Mouse (Mus musculus): ENCODE data around the gene B3galt6. TPM values are rescaled to one million over a fixed set of nuclear protein-coding genes. Genes with fewer than 3 reads are reported as not detected.

The B3galt6 gene
- polyA plus RNA-seq, 1 experiment, result 6.6 TPM

DNA sequence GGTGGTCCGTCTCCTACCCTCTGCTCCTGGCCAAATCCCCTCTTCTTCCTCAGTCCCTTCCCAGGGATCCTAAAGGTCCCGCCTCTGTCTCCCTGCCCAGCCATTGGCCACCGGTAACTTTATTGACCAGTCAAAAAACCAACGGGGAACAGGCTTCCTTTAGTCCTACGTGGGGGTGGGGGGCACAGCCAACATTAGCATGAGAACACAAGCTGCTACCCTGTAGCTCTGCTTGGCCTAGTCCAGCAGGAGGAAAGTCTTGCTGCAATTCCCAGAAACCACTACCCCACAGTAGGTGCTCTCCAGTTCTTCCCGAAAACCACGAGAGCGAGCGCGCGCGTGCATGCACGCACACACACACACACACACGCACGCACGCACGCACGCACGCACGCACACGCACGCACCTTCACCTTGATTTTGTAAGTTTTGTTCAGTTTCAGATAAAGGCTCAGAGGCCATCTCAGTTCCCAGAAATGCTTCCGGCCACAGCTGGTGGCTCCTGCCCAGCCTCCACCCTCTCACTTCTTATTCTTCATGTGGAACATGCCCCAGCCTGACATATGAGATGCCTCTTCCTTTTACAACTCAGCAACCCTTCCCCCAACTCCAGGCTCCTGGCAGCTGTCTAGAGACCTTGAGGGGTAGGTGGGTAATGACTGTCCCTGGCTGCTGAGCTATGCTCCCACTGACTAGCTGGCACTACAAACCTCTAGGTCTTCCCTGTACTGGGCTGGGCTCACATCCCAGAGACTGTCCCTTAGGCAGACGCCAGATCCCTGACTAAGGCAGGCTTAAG is 39.3 kb upstream of the B3galt6 start:
- Histone ChIP-seq H3K36me3 (ENCODE audit: control insufficient read depth, insufficient read depth) (no peaks in the 10 kb centered on the region), H3K79me3 (ENCODE audit: low read depth) (no peaks in the 10 kb centered on the region), H3ac (ENCODE audit: control insufficient read depth, insufficient read length, low read depth) (peak overlapping the region; percentile 39), H3K4me3 (ENCODE audit: insufficient read depth, poor library complexity, severe bottlenecking) (peak overlapping the region; percentile 30), H3K27me3 (ENCODE audit: control insufficient read depth, insufficient read depth, insufficient read length) (peaks cover 19% of the 10 kb centered on the region), H3K79me2 (ENCODE audit: control insufficient read depth, insufficient read depth) (no peaks in the 10 kb centered on the region)
- TF ChIP-seq CTCF (IDR thresholded peaks at IDR 0.05; ENCODE audit: control insufficient read depth, insufficient read depth, insufficient read length), result no peak
- no peak for TF ChIP-seq USF1 (IDR thresholded peaks at IDR 0.05; ENCODE audit: low read depth)
- no peak for TF ChIP-seq FOSL1 (IDR thresholded peaks at IDR 0.05; ENCODE audit: insufficient read depth, low read length, poor library complexity, severe bottlenecking)
- TF ChIP-seq MYOG (IDR thresholded peaks at IDR 0.05; ENCODE audit: control insufficient read depth, extremely low read depth, insufficient read length), result no peak
- peak; percentile 47 for TF ChIP-seq MYOD1 (IDR thresholded peaks at IDR 0.05; ENCODE audit: control insufficient read depth, insufficient read length, low read depth)

DNA sequence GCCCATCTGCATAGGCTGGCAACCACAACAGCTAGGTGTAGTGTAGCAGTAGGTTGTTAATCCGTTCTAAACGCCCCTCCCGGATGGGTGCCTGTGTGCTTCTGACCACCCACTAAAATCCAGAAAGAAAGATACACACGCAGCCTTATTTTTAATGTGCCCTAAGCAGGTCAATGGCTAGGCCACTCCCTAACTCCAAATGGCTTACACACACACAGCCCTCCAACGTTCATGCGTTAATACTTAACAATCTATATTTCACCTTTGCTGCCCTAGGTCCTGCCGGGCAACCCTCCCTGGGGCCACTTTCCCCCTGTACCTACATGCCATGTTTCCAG is 38.8 kb upstream of the B3galt6 start:
- Histone ChIP-seq H3K36me3 (ENCODE audit: control insufficient read depth, insufficient read depth) (no peaks in the 10 kb centered on the region), H3K27me3 (ENCODE audit: control insufficient read depth, insufficient read depth, insufficient read length) (peaks cover 18% of the 10 kb centered on the region), H3K79me3 (ENCODE audit: low read depth) (no peaks in the 10 kb centered on the region), H3K4me3 (ENCODE audit: insufficient read depth, poor library complexity, severe bottlenecking) (peak overlapping the region; percentile 30), H3K79me2 (ENCODE audit: control insufficient read depth, insufficient read depth) (no peaks in the 10 kb centered on the region), H3ac (ENCODE audit: control insufficient read depth, insufficient read length, low read depth) (peak overlapping the region; percentile 53)
- TF ChIP-seq FOSL1 (IDR thresholded peaks at IDR 0.05; ENCODE audit: insufficient read depth, low read length, poor library complexity, severe bottlenecking) (no peak), MAX (IDR thresholded peaks at IDR 0.05) (no peak), MYOD1 (IDR thresholded peaks at IDR 0.05; ENCODE audit: control insufficient read depth, insufficient read length, low read depth) (no peak), CEBPB (IDR thresholded peaks at IDR 0.05; ENCODE audit: low read depth) (no peak), MYOG (IDR thresholded peaks at IDR 0.05; ENCODE audit: control insufficient read depth, extremely low read depth, insufficient read length) (no peak), CTCF (IDR thresholded peaks at IDR 0.05; ENCODE audit: control insufficient read depth, insufficient read depth, insufficient read length) (no peak), USF1 (IDR thresholded peaks at IDR 0.05; ENCODE audit: low read depth) (no peak)

DNA sequence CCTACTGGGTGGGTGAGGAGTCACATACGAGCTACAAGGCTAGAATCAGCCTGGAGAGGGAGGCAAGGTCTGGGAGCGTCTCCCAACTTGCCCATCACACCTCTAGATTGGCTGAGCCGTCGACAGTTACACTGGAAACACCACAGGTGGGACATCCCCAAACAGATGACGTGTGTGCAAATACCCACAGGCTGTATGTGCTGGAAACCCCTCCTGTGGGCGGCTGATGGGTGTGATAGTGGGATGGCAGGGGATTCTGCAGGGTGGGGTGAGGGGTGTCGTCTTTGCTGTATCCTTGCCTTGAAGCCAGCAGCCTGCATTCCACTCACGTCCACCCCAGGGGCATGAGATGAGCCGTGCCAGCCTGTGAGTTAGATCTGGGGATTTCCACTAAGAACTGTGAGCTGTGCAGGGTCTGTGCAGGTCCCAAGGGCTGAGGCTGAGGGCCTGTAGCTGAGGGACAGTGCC is 38.2 kb upstream of the B3galt6 start:
- Histone ChIP-seq H3K79me2 (ENCODE audit: control insufficient read depth, insufficient read depth) (no peaks in the 10 kb centered on the region), H3K4me3 (ENCODE audit: insufficient read depth, poor library complexity, severe bottlenecking) (no peak overlapping the region), H3K27me3 (ENCODE audit: control insufficient read depth, insufficient read depth, insufficient read length) (peaks cover 12% of the 10 kb centered on the region), H3ac (ENCODE audit: control insufficient read depth, insufficient read length, low read depth) (peak overlapping the region; percentile 53), H3K36me3 (ENCODE audit: control insufficient read depth, insufficient read depth) (no peaks in the 10 kb centered on the region), H3K79me3 (ENCODE audit: low read depth) (no peaks in the 10 kb centered on the region)
- no peak for TF ChIP-seq CTCF (IDR thresholded peaks at IDR 0.05; ENCODE audit: control insufficient read depth, insufficient read depth, insufficient read length)
- no peak for TF ChIP-seq CEBPB (IDR thresholded peaks at IDR 0.05; ENCODE audit: low read depth)
- TF ChIP-seq MYOG (IDR thresholded peaks at IDR 0.05; ENCODE audit: control insufficient read depth, extremely low read depth, insufficient read length), result no peak
- no peak for TF ChIP-seq MAX (IDR thresholded peaks at IDR 0.05)
- no peak for TF ChIP-seq USF1 (IDR thresholded peaks at IDR 0.05; ENCODE audit: low read depth)
- TF ChIP-seq FOSL1 (IDR thresholded peaks at IDR 0.05; ENCODE audit: insufficient read depth, low read length, poor library complexity, severe bottlenecking), result no peak
- TF ChIP-seq MYOD1 (IDR thresholded peaks at IDR 0.05; ENCODE audit: control insufficient read depth, insufficient read length, low read depth), result no peak

DNA sequence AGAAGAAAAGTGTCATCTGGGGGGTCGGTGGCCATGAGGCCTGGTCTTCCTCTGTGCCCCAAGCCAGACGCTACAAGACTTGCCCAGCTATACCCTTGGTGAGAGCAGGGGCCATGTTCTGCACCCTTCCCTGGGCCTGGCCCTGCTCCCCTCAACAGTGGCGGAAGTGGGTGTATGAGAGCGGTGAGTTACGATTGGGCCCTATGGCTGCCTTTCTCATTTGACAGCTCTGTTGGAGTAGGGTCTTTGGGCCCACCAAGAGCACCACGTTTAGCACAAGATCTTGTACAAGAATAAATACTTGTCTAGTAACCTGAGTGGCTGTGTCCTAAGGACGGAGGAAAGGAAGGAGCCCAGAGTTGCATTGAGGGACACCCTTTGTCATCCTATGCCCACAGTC is 36.1 kb upstream of the B3galt6 start:
- H3K36me3 ChIP-seq (ENCODE audit: control insufficient read depth, insufficient read depth), result no peaks in the 10 kb centered on the region
- no peaks in the 10 kb centered on the region for H3K79me3 ChIP-seq (ENCODE audit: low read depth)
- no peak overlapping the region for H3ac ChIP-seq (ENCODE audit: control insufficient read depth, insufficient read length, low read depth)
- no peak overlapping the region for H3K4me3 ChIP-seq (ENCODE audit: insufficient read depth, poor library complexity, severe bottlenecking)
- H3K79me2 ChIP-seq (ENCODE audit: control insufficient read depth, insufficient read depth), result no peaks in the 10 kb centered on the region
- no peaks in the 10 kb centered on the region for H3K27me3 ChIP-seq (ENCODE audit: control insufficient read depth, insufficient read depth, insufficient read length)
- no peak for TF ChIP-seq MYOG (IDR thresholded peaks at IDR 0.05; ENCODE audit: control insufficient read depth, extremely low read depth, insufficient read length)

DNA sequence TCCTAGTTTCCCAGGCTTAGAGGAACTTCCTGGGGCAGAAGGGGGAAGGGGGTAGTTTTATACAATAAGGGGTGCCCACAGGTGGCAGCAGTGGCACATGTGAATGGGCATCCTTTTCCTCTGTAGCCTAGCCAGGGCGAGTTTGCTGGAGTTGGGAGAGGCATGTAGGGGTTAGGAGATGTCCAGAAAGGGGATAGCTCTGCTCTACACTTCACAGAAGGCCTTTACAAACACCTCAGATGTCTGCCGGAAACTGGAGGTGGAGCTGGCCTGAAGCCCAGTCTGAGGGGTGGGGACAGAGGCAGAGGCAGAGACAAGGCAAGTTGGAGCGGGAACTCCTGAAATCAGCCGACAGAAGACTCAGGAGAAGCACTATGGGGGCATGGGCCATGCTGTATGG is 33.6 kb upstream of the B3galt6 start, which contains the start of gene Tnfrsf18:
Gene Tnfrsf18, plus strand, starts transcription at position 152 of the 400 bp plus-strand sequence.
- Histone ChIP-seq H3K36me3 (ENCODE audit: control insufficient read depth, insufficient read depth) (no peaks in the 10 kb centered on the region), H3K79me3 (ENCODE audit: low read depth) (no peaks in the 10 kb centered on the region), H3K4me3 (ENCODE audit: insufficient read depth, poor library complexity, severe bottlenecking) (no peak within 1 kb of the TSS), H3ac (ENCODE audit: control insufficient read depth, insufficient read length, low read depth) (no peak within 1 kb of the TSS), H3K27me3 (ENCODE audit: control insufficient read depth, insufficient read depth, insufficient read length) (no peaks in the 10 kb centered on the region), H3K79me2 (ENCODE audit: control insufficient read depth, insufficient read depth) (no peaks in the 10 kb centered on the region)
- no peak for TF ChIP-seq USF1 (IDR thresholded peaks at IDR 0.05; ENCODE audit: low read depth)

DNA sequence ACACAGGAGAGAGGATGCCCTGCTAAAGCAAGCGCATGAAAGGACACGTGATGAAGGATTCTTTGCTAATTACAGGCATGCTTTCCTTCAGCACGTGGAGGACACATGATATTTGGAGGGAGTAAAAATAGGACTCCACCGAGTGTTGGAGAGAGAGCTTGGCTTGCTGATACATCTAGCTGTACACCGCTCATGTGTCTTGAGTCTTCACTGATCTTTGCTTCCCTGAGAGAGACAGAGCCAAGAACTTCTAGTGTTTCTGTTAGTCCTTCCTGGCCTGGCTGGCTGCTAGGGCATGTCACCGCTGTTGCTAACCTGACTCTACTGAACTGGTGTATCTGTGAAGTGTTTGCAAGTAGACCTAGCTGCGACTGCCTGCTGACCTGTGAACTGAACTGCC is 31.7 kb upstream of the B3galt6 start:
- no peaks in the 10 kb centered on the region for H3K79me2 ChIP-seq (ENCODE audit: control insufficient read depth, insufficient read depth)
- H3K4me3 ChIP-seq (ENCODE audit: insufficient read depth, poor library complexity, severe bottlenecking), result no peak overlapping the region
- no peak overlapping the region for H3ac ChIP-seq (ENCODE audit: control insufficient read depth, insufficient read length, low read depth)
- no peak for TF ChIP-seq MYOG (IDR thresholded peaks at IDR 0.05; ENCODE audit: control insufficient read depth, extremely low read depth, insufficient read length)
- no peak for TF ChIP-seq MAX (IDR thresholded peaks at IDR 0.05)
- TF ChIP-seq CTCF (IDR thresholded peaks at IDR 0.05; ENCODE audit: control insufficient read depth, insufficient read depth, insufficient read length), result no peak
- TF ChIP-seq MYOD1 (IDR thresholded peaks at IDR 0.05; ENCODE audit: control insufficient read depth, insufficient read length, low read depth), result no peak
- no peak for TF ChIP-seq FOSL1 (IDR thresholded peaks at IDR 0.05; ENCODE audit: insufficient read depth, low read length, poor library complexity, severe bottlenecking)
- no peak for TF ChIP-seq CEBPB (IDR thresholded peaks at IDR 0.05; ENCODE audit: low read depth)
- no peak for TF ChIP-seq USF1 (IDR thresholded peaks at IDR 0.05; ENCODE audit: low read depth)
- no peaks in the 10 kb centered on the region for H3K27me3 ChIP-seq (ENCODE audit: control insufficient read depth, insufficient read depth, insufficient read length)
- H3K36me3 ChIP-seq (ENCODE audit: control insufficient read depth, insufficient read depth), result no peaks in the 10 kb centered on the region
- H3K79me3 ChIP-seq (ENCODE audit: low read depth), result no peaks in the 10 kb centered on the region

All from C2C12 (cell line).